Mouse (Mus musculus) ES-Bruce4 (cell line): Measurements from ENCODE around the gene Ctdsp2. TPM values are rescaled to one million over a fixed set of nuclear protein-coding genes. Genes with fewer than 3 reads are reported as not detected.

ENCODE experiments used
- H3K27ac ChIP-seq: 2 replicates; pipeline ENCODE4 v1.5.1; 2012; ENCODE audit warnings: low read length, inconsistent platforms; ENCODE audit not compliant: insufficient read depth
- H3K27me3 ChIP-seq: 2 replicates; pipeline ENCODE4 v1.6.1; 2012; ENCODE audit warnings: mild to moderate bottlenecking, low read length, inconsistent platforms; ENCODE audit not compliant: control insufficient read depth, poor library complexity, insufficient read depth, severe bottlenecking
- H3K36me3 ChIP-seq: 2 replicates; pipeline ENCODE4 v1.6.1; 2012; ENCODE audit warnings: inconsistent platforms, mild to moderate bottlenecking, low read length, moderate library complexity; ENCODE audit not compliant: control insufficient read depth, poor library complexity, insufficient read depth, severe bottlenecking
- H3K4me1 ChIP-seq: one replicate; pipeline ENCODE4 v1.8.1; 2011; ENCODE audit warnings: low read length; ENCODE audit not compliant: control insufficient read depth, insufficient read depth
- H3K4me3 ChIP-seq: 2 replicates; pipeline ENCODE4 v1.5.1; 2011; ENCODE audit warnings: low read depth, mild to moderate bottlenecking, low read length
- H3K9ac ChIP-seq: 2 replicates; pipeline ENCODE4 v1.6.1; 2012; ENCODE audit warnings: low read depth, mild to moderate bottlenecking, inconsistent platforms; ENCODE audit not compliant: poor library complexity, severe bottlenecking
- H3K9me3 ChIP-seq: replicated peaks from 2 replicates; pipeline ENCODE4 v1.6.1; 2012; ENCODE audit warnings: mild to moderate bottlenecking, low read length, inconsistent platforms; ENCODE audit not compliant: control insufficient read depth, poor library complexity, insufficient read depth, severe bottlenecking
- CTCF ChIP-seq: IDR thresholded peaks from one replicate; pipeline ENCODE4 v1.8.1; 2011; ENCODE audit warnings: low read depth, low read length
- EP300 ChIP-seq: IDR thresholded peaks from 2 replicates; pipeline ENCODE4 v1.6.1; 2011; ENCODE audit warnings: low read depth, low read length; ENCODE audit not compliant: insufficient read depth
- POLR2A ChIP-seq: IDR thresholded peaks from one replicate; pipeline ENCODE4 v1.8.1; 2011; ENCODE audit warnings: low read length; ENCODE audit not compliant: insufficient read depth
- polyA plus RNA-seq: library from polyadenylated mRNA; stranded (reverse); fragments of >200 nt; gene quantifications from 2 replicates; pipeline ENCODE4 v1.2.4, GENCODE M21; 2011; ENCODE audit warnings: low read depth; ENCODE audit not compliant: missing spikeins, insufficient read depth, insufficient read length

Gene Ctdsp2
- polyA plus RNA-seq, 1 experiment = 62.0 TPM

- H3K4me3 ChIP-seq = no peak overlapping the region
- H3K36me3 ChIP-seq = no peaks in the 10 kb centered on the region
- H3K4me1 ChIP-seq = peaks cover 7% of the 10 kb centered on the region
- no peak for TF ChIP-seq EP300
- no peak for TF ChIP-seq POLR2A
- TF ChIP-seq CTCF = no peak
- H3K27ac ChIP-seq = no peak overlapping the region
- no peaks in the 10 kb centered on the region for H3K27me3 ChIP-seq
- no peak overlapping the region for H3K9ac ChIP-seq
- H3K9me3 ChIP-seq = no peaks in the 10 kb centered on the region
These were observed 46.8 kb upstream of the Ctdsp2 start for GRCm38 (mm10) chr10:126931760-126932139.

- no peaks in the 10 kb centered on the region for H3K27me3 ChIP-seq
- no peaks in the 10 kb centered on the region for H3K9me3 ChIP-seq
- H3K27ac ChIP-seq = no peak overlapping the region
- no peak overlapping the region for H3K4me3 ChIP-seq
- no peak overlapping the region for H3K9ac ChIP-seq
- H3K4me1 ChIP-seq = peaks cover 2% of the 10 kb centered on the region
- TF ChIP-seq EP300 (no peak), POLR2A (no peak), CTCF (no peak)
- no peaks in the 10 kb centered on the region for H3K36me3 ChIP-seq
These were observed 44.0 kb upstream of the Ctdsp2 start for GRCm38 (mm10) chr10:126934561-126934960.

GRCm38 (mm10) chr10:126935121-126935520, 43.4 kb upstream of the Ctdsp2 start:
- Histone ChIP-seq H3K4me1 (peaks cover 2% of the 10 kb centered on the region), H3K4me3 (no peak overlapping the region), H3K27me3 (no peaks in the 10 kb centered on the region), H3K27ac (no peak overlapping the region), H3K9ac (no peak overlapping the region), H3K36me3 (no peaks in the 10 kb centered on the region), H3K9me3 (no peaks in the 10 kb centered on the region)
- no peak for TF ChIP-seq CTCF
- no peak for TF ChIP-seq POLR2A
- no peak for TF ChIP-seq EP300

- Histone ChIP-seq H3K27ac (no peak overlapping the region), H3K27me3 (no peaks in the 10 kb centered on the region), H3K4me3 (no peak overlapping the region), H3K4me1 (peaks cover 2% of the 10 kb centered on the region), H3K9me3 (no peaks in the 10 kb centered on the region), H3K36me3 (no peaks in the 10 kb centered on the region), H3K9ac (no peak overlapping the region)
- TF ChIP-seq CTCF = no peak
- no peak for TF ChIP-seq EP300
- no peak for TF ChIP-seq POLR2A
These were observed 42.7 kb upstream of the Ctdsp2 start for GRCm38 (mm10) chr10:126935556-126936381.

GRCm38 (mm10) chr10:126940949-126941348, 37.6 kb upstream of the Ctdsp2 start:
- H3K4me3 ChIP-seq = no peak overlapping the region
- no peak overlapping the region for H3K27ac ChIP-seq
- H3K4me1 ChIP-seq = no peaks in the 10 kb centered on the region
- no peak for TF ChIP-seq EP300
- H3K9me3 ChIP-seq = no peaks in the 10 kb centered on the region
- H3K36me3 ChIP-seq = no peaks in the 10 kb centered on the region
- no peak overlapping the region for H3K9ac ChIP-seq
- no peaks in the 10 kb centered on the region for H3K27me3 ChIP-seq

- Histone ChIP-seq H3K36me3 (no peaks in the 10 kb centered on the region), H3K4me3 (no peak overlapping the region), H3K9ac (no peak overlapping the region), H3K9me3 (no peaks in the 10 kb centered on the region), H3K4me1 (no peaks in the 10 kb centered on the region), H3K27ac (no peak overlapping the region), H3K27me3 (no peaks in the 10 kb centered on the region)
- TF ChIP-seq CTCF = no peak
- no peak for TF ChIP-seq EP300
- no peak for TF ChIP-seq POLR2A
These were observed 33.0 kb upstream of the Ctdsp2 start for GRCm38 (mm10) chr10:126945531-126945930.
